Mouse (Mus musculus): Measurements from ENCODE around the gene Sema3g.

DNA sequence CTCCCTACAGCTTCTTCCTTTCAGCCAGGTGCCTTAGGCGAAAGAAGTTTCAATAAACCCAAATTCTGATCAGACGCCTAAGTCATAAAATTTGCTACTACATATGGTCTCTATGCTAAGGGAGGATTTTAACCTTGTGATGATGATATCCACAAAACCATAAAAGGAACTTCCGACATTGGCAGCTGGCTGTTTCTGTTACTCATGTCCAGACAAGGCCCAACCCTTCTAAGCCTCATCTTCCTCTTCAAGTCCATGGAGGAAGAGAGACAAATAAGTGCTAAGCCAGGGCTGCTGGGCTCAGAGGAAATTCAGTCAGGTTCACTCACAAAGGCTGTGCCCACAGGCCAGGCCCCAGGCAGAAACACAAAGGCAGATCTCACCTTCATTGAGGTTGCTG lies 28.3 kb upstream of the Sema3g start:
- TF ChIP-seq CTCF (IDR thresholded peaks at IDR 0.05; ENCODE audit: extremely low read depth, insufficient read length, insufficient replicate concordance, low read depth, low read length) = no peak
- TF ChIP-seq POLR2A (IDR thresholded peaks at IDR 0.05; ENCODE audit: low read depth, low read length) = no peak

Measured in small intestine, adult 2 months (tissue).